Mouse (Mus musculus) testis, adult 2 months (tissue): ENCODE measurements around the gene Morf4l2. TPM values are rescaled to one million over a fixed set of nuclear protein-coding genes. Genes with fewer than 3 reads are reported as not detected.
"Not testable (repeated sequence)": the region's sequence is repeated elsewhere in the genome, so short reads cannot be mapped to it uniquely, and the experiment has no call there.

Source experiments
- H3K27ac ChIP-seq: fragments of 200-500 bp; 2 replicates; pipeline ENCODE4 v1.5.1; 2012; ENCODE audit warnings: low read depth, low read length; ENCODE audit not compliant: control insufficient read depth, insufficient read depth
- H3K27me3 ChIP-seq: fragments of 200-500 bp; 2 replicates; pipeline ENCODE4 v1.6.1; 2012; ENCODE audit warnings: mild to moderate bottlenecking, low read length, moderate library complexity; ENCODE audit not compliant: control insufficient read depth, insufficient read depth
- H3K36me3 ChIP-seq: fragments of 200-500 bp; 2 replicates; pipeline ENCODE4 v1.6.1; 2012; ENCODE audit warnings: mild to moderate bottlenecking, low read length; ENCODE audit not compliant: control insufficient read depth, insufficient read depth
- H3K4me1 ChIP-seq: fragments of 200-500 bp; 2 replicates; pipeline ENCODE4 v1.6.1; 2012; ENCODE audit warnings: low read length; ENCODE audit not compliant: control insufficient read depth, insufficient read depth
- H3K4me3 ChIP-seq: fragments of 200-500 bp; 2 replicates; pipeline ENCODE4 v1.5.1; 2012; ENCODE audit warnings: low read depth, mild to moderate bottlenecking, low read length, moderate library complexity, mixed read lengths; ENCODE audit not compliant: control insufficient read depth
- CTCF ChIP-seq: fragments of 200-500 bp; IDR thresholded peaks from 2 replicates; pipeline ENCODE4 v1.5.1; 2012; ENCODE audit warnings: low read depth, mild to moderate bottlenecking, inconsistent platforms, low read length, moderate library complexity; ENCODE audit not compliant: control insufficient read depth, insufficient read depth, insufficient replicate concordance
- POLR2A ChIP-seq: fragments of 200-500 bp; IDR thresholded peaks from 2 replicates; pipeline ENCODE4 v1.6.1; 2012; ENCODE audit warnings: low read depth, mild to moderate bottlenecking, inconsistent platforms, low read length, moderate library complexity; ENCODE audit not compliant: control insufficient read depth
- polyA plus RNA-seq: library from polyadenylated mRNA; depleted of rRNA; stranded (reverse); fragments of >200 nt; gene quantifications from 2 replicates; pipeline ENCODE4 v1.2.3, GENCODE M21; 2012

The Morf4l2 gene
- polyA plus RNA-seq, 1 experiment, result 22.6 TPM

- TF ChIP-seq POLR2A (no peak), CTCF (no peak)
- H3K4me3 ChIP-seq, result no peak overlapping the region
- H3K4me1 ChIP-seq, result no peaks in the 10 kb centered on the region
- no peak overlapping the region for H3K27ac ChIP-seq
- H3K27me3 ChIP-seq, result no peaks in the 10 kb centered on the region
- no peaks in the 10 kb centered on the region for H3K36me3 ChIP-seq
Observed at GRCm38 (mm10) chrX:136732016-136732415, 11.5 kb downstream of the Morf4l2 start.

DNA sequence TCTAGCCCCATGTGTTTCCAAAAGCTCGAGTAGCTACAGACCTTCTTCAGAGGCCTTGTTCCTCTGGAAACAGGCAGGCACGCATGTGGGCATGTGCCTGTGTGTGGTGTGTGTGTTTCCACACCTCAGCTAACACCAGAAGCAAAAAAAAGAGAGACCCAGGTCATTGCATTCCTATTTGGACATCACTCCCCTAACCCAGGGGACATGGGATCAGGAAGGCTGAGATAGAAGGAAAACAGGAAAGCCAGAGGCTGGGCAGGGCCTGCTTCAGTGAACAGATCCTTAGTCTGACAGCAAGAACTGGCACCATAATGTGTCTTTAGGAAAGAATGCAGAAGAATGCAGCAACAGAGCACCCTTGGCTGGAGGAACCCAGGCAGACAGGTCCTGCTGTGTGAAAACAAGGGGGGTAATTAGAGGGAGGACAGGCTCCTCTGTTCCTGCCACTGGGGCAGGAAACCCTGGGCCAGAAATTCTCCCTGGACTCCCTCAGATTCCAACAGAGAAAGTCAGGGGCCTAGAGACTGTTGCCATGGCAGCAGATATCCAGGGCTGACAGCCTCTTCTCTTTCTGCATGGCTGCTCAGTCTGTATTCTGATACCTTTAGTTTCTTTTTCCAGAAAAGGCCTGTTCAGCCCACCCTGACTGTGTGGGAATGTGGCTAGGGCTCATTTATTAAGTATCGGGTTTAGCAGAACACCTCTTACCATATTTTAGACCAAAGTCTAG lies 28.6 kb downstream of the Morf4l2 start:
- H3K27me3 ChIP-seq, H3K4me3 ChIP-seq, H3K4me1 ChIP-seq, H3K27ac ChIP-seq, H3K36me3 ChIP-seq: not testable (repeated sequence)

DNA sequence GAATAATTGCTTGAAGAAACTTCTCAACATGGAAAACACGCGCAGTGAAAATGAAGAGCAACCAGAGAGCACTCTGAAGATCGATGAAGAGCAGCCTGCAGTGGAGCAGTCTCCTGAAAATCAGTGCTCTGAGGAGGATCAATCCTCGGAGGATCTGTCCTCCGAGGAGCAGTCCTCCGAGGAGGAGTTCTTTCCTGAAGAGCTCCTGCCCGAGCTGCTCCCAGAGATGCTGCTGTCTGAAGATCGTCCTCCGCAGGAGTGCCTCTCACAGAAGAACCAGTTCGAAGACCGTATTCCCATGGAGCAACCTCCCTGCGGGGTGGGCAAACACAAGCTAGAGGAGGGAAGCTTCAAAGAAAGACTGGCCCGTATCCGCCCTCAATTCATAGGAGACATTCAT lies 34.7 kb downstream of the Morf4l2 start:
- TF ChIP-seq CTCF, result no peak
- no peak for TF ChIP-seq POLR2A
- Histone ChIP-seq H3K27me3 (no peaks in the 10 kb centered on the region), H3K4me3 (peak overlapping the region; percentile 92), H3K36me3 (no peaks in the 10 kb centered on the region), H3K27ac (peak overlapping the region; percentile 88), H3K4me1 (no peaks in the 10 kb centered on the region)

GRCm38 (mm10) chrX:136708168-136708681 lies 35.3 kb downstream of the Morf4l2 start:
- Histone ChIP-seq H3K36me3 (no peaks in the 10 kb centered on the region), H3K27me3 (no peaks in the 10 kb centered on the region), H3K27ac (peak overlapping the region; percentile 88), H3K4me1 (no peaks in the 10 kb centered on the region), H3K4me3 (peak overlapping the region; percentile 92)
- TF ChIP-seq CTCF, result no peak
- TF ChIP-seq POLR2A, result no peak

- peak within 1 kb of the TSS; percentile 88 for H3K27ac ChIP-seq
- no peaks in the 10 kb centered on the region for H3K36me3 ChIP-seq
- H3K27me3 ChIP-seq, result no peaks in the 10 kb centered on the region
- TF ChIP-seq POLR2A, result peak; percentile 45; the same call in 1 of the 2 replicates
- TF ChIP-seq CTCF, result no peak
- no peaks in the 10 kb centered on the region for H3K4me1 ChIP-seq
- peak within 1 kb of the TSS; percentile 92 for H3K4me3 ChIP-seq
Observed at GRCm38 (mm10) chrX:136707446-136708167, 35.9 kb downstream of the Morf4l2 start, which contains the start of gene Tceal1. Gene Tceal1 (plus strand): TSS chrX:136707982.

- Histone ChIP-seq H3K27ac (no peak overlapping the region), H3K4me3 (no peak overlapping the region), H3K4me1 (no peaks in the 10 kb centered on the region), H3K36me3 (no peaks in the 10 kb centered on the region), H3K27me3 (no peaks in the 10 kb centered on the region)
- no peak for TF ChIP-seq CTCF
- no peak for TF ChIP-seq POLR2A
Observed at GRCm38 (mm10) chrX:136693196-136693595, 50.3 kb downstream of the Morf4l2 start.

DNA sequence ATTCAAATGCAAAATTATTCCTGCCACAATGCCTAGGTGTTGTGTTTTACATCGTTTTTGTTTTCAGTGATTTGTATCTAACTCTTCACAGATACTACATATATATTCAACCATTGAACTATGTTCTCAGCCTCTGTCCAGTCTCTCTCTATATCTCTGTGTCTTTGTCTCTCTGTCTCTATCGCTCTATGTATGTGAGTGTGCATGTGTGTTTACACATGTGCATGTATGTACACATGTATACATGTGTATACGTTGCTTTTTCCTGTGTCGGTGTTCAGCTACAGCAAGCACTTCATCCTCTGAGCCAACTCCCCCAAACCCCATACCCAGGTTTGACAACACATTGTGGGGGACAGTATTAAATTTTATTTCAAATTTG lies 51.2 kb downstream of the Morf4l2 start:
- Histone ChIP-seq H3K36me3 (no peaks in the 10 kb centered on the region), H3K4me1 (no peaks in the 10 kb centered on the region), H3K27ac (no peak overlapping the region), H3K4me3 (no peak overlapping the region), H3K27me3 (no peaks in the 10 kb centered on the region)
- TF ChIP-seq CTCF (no peak), POLR2A (no peak)

DNA sequence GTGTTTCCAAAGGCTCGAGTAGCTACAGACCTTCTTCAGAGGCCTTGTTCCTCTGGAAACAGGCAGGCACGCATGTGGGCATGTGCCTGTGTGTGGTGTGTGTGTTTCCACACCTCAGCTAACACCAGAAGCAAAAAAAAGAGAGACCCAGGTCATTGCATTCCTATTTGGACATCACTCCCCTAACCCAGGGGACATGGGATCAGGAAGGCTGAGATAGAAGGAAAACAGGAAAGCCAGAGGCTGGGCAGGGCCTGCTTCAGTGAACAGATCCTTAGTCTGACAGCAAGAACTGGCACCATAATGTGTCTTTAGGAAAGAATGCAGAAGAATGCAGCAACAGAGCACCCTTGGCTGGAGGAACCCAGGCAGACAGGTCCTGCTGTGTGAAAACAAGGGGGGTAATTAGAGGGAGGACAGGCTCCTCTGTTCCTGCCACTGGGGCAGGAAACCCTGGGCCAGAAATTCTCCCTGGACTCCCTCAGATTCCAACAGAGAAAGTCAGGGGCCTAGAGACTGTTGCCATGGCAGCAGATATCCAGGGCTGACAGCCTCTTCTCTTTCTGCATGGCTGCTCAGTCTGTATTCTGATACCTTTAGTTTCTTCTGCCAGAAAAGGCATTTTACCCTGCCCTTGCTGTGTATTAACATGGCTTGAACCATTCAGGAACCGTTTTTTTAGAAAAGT lies 51.7 kb downstream of the Morf4l2 start:
- H3K27me3 ChIP-seq, H3K4me3 ChIP-seq, H3K27ac ChIP-seq, H3K36me3 ChIP-seq, H3K4me1 ChIP-seq: not testable (repeated sequence)
